Mouse (Mus musculus) myocyte (in vitro differentiated cells): ENCODE results near the gene Gm21671. TPM values are rescaled to one million over a fixed set of nuclear protein-coding genes. Genes with fewer than 3 reads are reported as not detected.
"Not testable (repeated sequence)": the region's sequence is repeated elsewhere in the genome, so short reads cannot be mapped to it uniquely, and the experiment has no call there.

Experiments used
- H3K27me3 ChIP-seq: one replicate; pipeline ENCODE4 v1.6.1; 2011; ENCODE audit not compliant: control insufficient read depth, insufficient read depth, insufficient read length
- H3K36me3 ChIP-seq: one replicate; pipeline ENCODE4 v1.6.1; 2011; ENCODE audit not compliant: control insufficient read depth, insufficient read depth
- H3K4me2 ChIP-seq: one replicate; pipeline ENCODE4 v1.6.1; 2011; ENCODE audit warnings: low read depth, control low read depth
- H3K4me3 ChIP-seq: one replicate; pipeline ENCODE4 v1.5.1; 2011; ENCODE audit warnings: mild to moderate bottlenecking, control low read depth, moderate library complexity
- H3K79me2 ChIP-seq: one replicate; pipeline ENCODE4 v1.6.1; 2011; ENCODE audit not compliant: control insufficient read depth, insufficient read depth
- H3ac ChIP-seq: one replicate; pipeline ENCODE4 v1.6.1; 2011; ENCODE audit not compliant: control insufficient read depth, insufficient read length
- polyA plus RNA-seq: library from polyadenylated mRNA; unstranded; fragments of >200 nt; fragmentation: generic; extraction: Trizol; gene quantifications from one replicate; pipeline ENCODE4 v1.2.1, GENCODE M21; 2012; ENCODE audit warnings: missing spikeins

Gm21671 gene
- polyA plus RNA-seq: not detected

- not testable (repeated sequence) for H3K36me3 ChIP-seq, H3K79me2 ChIP-seq, H3K4me2 ChIP-seq, H3ac ChIP-seq, H3K27me3 ChIP-seq, H3K4me3 ChIP-seq
Observed at GRCm38 (mm10) chr5:25954317-25954716, at the start of gene Gm21671. Gene Gm21671 (minus strand): TSS chr5:25954417.

- not testable (repeated sequence) for H3K79me2 ChIP-seq, H3K36me3 ChIP-seq, H3K4me3 ChIP-seq, H3K4me2 ChIP-seq, H3ac ChIP-seq, H3K27me3 ChIP-seq
Observed at GRCm38 (mm10) chr5:25988550-25988949, 34.3 kb upstream of the Gm21671 start, which contains the start of gene Gm21698. Gene Gm21698 (minus strand): TSS chr5:25988650.

GRCm38 (mm10) chr5:25972563-25972962 lies 18.3 kb upstream of the Gm21671 start, which contains the start of gene Gm21680:
Gene Gm21680 (minus strand): TSS chr5:25972663.
- H3ac ChIP-seq: not testable (repeated sequence)

GRCm38 (mm10) chr5:25957050-25957449 lies 2.8 kb upstream of the Gm21671 start:
- H3ac ChIP-seq, H3K79me2 ChIP-seq, H3K4me3 ChIP-seq, H3K4me2 ChIP-seq, H3K27me3 ChIP-seq, H3K36me3 ChIP-seq: not testable (repeated sequence)

More at GRCm38 (mm10) chr5:25972563-25972962, 18.3 kb upstream of the Gm21671 start, which contains the start of gene Gm21680:
- H3K36me3 ChIP-seq, H3K27me3 ChIP-seq, H3K79me2 ChIP-seq, H3K4me2 ChIP-seq, H3K4me3 ChIP-seq: not testable (repeated sequence)

GRCm38 (mm10) chr5:25956611-25957010 lies 2.4 kb upstream of the Gm21671 start:
- not testable (repeated sequence) for H3K27me3 ChIP-seq, H3ac ChIP-seq, H3K36me3 ChIP-seq, H3K4me3 ChIP-seq, H3K79me2 ChIP-seq, H3K4me2 ChIP-seq

GRCm38 (mm10) chr5:25945391-25945790 lies 8.8 kb downstream of the Gm21671 start:
- not testable (repeated sequence) for H3ac ChIP-seq, H3K36me3 ChIP-seq, H3K4me2 ChIP-seq, H3K4me3 ChIP-seq, H3K79me2 ChIP-seq, H3K27me3 ChIP-seq

- not testable (repeated sequence) for H3K79me2 ChIP-seq, H3ac ChIP-seq, H3K27me3 ChIP-seq, H3K36me3 ChIP-seq, H3K4me2 ChIP-seq, H3K4me3 ChIP-seq
Observed at GRCm38 (mm10) chr5:25942281-25942680, 11.9 kb downstream of the Gm21671 start, which contains the start of gene Gm21663. Gene Gm21663 (minus strand): TSS chr5:25942381.

Other genes with a start within 250 kb of the Gm21671 start
- 3.0 TPM for gene Xrcc2, start 248.6 kb downstream of the Gm21671 start, polyA plus RNA-seq
- gene Actr3b, start 194.4 kb downstream of the Gm21671 start, polyA plus RNA-seq: 0.40 TPM
- not detected for gene Gm21663, start 12.0 kb downstream of the Gm21671 start, polyA plus RNA-seq
- not detected for gene Gm21680, start 18.2 kb upstream of the Gm21671 start, polyA plus RNA-seq
- gene Gm21698, start 34.2 kb upstream of the Gm21671 start, polyA plus RNA-seq: not detected
- not detected for gene Gm1979, start 50.4 kb upstream of the Gm21671 start, polyA plus RNA-seq
- gene Gm5862, start 68.5 kb upstream of the Gm21671 start, polyA plus RNA-seq: not detected
- not detected for gene Speer4a, start 85.1 kb upstream of the Gm21671 start, polyA plus RNA-seq
- not detected for gene Gm7347, start 104.2 kb upstream of the Gm21671 start, polyA plus RNA-seq
- gene Gm10471, start 134.9 kb upstream of the Gm21671 start, polyA plus RNA-seq: not detected
- gene 5031410I06Rik, start 150.9 kb upstream of the Gm21671 start, polyA plus RNA-seq: not detected
- gene Gm10220, start 167.0 kb upstream of the Gm21671 start, polyA plus RNA-seq: not detected